Mouse (Mus musculus): ENCODE results near the gene Pa2g4.
A peak's percentile ranks its signal among the peaks of the same experiment; 100 is the strongest.

The Pa2g4 gene

DNA sequence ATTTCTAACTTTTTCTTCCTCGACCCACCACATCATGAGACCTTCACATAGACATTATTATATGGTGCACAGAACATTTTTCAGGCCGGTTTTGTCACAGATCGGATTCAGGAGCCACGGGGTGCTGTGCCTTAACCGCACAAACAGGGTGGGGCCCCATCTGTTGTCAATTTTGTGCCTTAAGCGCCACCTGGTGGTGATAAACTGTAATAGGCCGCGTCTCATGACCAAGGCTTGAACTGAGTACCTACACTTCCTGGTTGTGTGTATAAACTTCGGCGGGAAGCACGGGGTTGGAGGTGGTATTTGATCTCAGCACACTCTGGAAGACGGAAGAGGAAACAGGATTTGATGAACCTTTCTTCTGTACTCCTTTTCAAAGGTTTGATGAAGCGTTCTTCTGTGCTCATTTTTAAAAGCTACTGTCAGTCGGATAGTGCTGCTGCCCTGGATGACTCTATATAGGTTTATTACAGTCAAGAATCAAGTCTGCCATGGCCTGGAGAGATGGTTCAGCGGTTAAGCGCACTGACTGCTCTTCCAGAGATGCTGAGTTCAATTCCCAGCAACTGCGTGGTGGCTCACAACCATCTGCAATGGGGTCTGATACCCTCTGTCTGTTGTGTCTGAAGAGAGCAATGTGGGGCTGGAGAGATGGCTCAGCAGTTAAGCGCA, 29.4 kb downstream of the Pa2g4 start:
- DNase-seq (ENCODE audit: low spot score in 2 of 2): peak; percentile 93 to 95

DNA sequence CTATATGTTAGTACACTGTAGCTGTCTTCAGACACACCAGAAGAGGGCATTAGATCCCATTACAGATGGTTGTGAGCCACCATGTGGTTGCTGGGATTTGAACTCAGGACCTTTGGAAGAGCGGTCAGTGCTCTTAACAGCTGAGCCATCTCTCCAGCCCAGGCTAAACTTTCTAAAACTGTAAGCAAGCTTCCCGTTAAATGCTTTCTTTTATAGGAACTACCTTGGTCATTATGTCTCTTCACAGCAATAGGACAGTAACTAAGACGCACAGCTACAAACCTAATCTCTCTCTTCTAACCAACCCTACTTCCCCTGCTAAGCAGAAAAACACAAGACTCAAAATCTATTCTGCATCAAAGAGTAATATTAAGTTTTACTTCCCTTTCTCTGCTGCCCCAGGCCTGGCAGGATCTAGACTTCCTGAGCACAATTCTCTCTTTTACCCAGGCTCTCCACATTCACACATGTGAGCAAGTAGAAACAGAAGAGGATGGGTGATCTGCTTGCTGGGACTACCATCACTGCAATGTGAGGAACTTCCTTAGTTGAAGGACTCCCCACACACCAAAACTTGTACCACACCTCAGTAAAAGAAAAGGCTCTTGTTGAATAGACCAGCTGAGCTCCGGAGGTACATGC, 30.0 kb downstream of the Pa2g4 start:
- no peak for DNase-seq (ENCODE audit: low spot score in 2 of 2)

- no peak for DNase-seq (ENCODE audit: low spot score in 2 of 2)
These were observed 30.6 kb downstream of the Pa2g4 start for GRCm38 (mm10) chr10:128535206-128535605.

DNA sequence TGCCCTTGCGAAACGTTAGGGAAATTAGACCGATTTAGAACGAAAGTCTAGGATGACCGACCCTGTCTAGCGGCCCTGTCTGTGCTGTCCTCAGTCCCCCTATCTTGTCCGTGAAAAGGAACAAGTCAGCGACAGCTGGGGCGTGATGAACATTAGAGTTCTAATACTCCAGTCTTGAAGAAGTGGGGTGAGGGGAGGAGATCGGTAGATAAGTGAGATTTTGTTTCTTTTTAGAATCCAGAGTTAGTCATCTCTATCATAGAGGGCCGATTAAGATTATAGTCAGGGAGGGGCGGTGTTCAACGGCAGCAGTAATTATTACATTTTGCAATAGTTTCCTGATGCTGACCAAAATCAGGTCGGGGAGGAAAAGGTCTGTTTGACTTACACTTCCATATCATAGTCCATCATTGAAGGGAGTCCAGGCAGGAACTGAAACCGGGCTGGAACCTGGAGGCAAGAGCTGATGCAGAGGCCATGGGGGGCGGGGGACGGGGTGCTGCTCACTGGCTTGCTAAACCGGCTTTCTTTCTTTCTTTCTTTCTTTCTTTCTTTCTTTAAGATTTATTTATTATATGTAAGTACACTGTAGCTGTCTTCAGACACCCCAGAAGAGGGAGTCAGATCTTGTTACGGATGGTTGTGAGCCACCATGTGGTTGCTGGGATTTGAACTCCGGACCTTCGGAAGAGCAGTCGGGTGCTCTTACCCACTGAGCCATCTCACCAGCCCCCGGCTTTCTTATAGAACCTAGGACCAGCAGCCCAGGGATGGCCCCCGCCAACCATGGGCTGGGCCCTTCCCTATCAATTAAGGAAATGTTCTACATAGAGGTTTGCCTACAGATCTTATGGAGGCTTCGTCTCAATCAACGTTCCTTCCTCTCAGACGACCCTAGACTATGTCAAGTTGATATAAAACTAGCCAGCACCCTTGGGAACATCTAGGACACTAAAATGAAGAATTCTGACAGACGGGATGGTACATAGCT, 39.1 kb downstream of the Pa2g4 start:
- no peak for DNase-seq (ENCODE audit: low spot score in 2 of 2)

DNA sequence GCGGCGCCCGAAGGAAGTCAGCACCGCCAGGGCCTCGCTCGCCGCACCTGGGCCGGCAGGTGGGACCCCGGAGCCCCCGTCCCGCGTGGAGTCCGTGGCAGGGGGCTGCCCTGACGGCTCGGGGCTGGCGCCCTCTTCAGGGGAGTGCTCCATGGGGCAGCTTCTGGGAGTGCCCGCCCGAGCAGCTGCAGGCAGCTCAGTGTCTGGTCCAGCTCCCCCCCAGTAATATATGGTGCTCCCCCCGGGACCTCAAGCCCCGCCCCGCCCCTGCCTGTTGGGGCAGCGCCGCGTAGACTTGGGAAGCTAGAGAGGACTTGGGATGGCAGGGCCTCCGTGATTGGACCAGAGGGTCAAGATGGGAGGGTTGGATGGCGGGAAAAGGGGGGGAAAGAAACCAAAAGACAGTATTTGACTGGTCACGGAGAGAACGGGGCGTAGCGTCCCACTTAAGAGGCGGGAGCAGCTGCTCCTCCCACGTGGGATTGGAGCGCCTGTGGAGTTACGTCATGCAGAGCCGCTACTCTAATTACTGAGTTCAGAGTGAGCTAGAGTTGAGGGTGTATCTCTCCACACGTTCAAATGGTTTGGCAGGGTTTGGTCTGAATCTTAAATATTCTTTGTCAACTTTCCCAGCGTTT, 40.0 kb downstream of the Pa2g4 start, which contains the start of gene Esyt1:
Gene Esyt1, minus strand, starts transcription at position 201 of the 638 bp plus-strand sequence.
- peak; percentile 82 to 88 for DNase-seq (ENCODE audit: low spot score in 2 of 2)

DNA sequence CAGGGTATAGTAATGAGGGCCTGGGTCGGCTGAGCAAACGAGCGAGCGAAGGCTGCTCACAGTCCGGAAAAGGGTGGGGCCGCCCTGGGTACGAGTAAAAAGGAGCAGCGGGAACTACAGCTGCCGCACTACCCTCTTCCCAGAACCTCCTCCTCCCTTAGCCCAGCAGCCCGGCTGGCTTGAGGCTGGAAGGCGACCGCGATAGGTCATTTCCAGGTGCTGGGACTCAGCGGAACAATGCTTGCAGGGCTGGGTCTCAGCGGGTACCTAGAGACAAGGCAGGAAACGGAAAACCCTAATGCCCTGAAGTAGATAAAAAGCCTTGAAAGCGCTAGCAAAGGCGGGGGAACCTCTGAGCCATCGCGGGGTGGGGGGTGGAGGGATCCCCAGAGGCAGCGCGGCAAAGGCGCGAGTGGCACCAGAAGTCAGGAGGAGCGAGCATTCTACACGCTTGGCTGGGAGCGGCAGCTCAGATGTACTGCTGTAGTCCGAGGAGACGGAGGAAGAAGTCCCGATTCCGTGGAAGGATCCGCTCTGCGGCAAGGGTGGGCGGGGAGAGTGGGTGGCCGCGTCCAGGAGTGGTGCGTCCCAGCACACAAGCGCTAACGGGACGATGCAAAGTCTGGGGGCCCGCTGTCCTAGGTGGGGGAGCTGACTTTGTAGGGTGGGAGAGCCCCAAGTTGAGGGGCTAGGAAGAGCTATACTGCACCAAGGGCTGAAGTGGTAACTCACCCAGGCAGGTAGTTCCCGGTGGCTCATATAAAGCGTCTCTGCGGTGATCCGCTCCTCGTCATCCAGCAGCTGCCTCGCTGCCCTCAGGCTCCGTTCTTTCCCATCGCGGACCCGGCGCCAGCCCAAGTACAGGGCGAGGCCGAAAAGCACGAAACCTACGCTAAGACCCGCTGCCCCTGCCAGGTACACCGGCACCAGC, 40.8 kb downstream of the Pa2g4 start:
- DNase-seq (ENCODE audit: low spot score in 2 of 2): peak; percentile 54 to 58

- DNase-seq (ENCODE audit: low spot score in 2 of 2): no peak
These were observed 41.6 kb downstream of the Pa2g4 start for GRCm38 (mm10) chr10:128524111-128524731.

GRCm38 (mm10) chr10:128522351-128522750, 43.4 kb downstream of the Pa2g4 start:
- DNase-seq (ENCODE audit: low spot score in 2 of 2): no peak

DNA sequence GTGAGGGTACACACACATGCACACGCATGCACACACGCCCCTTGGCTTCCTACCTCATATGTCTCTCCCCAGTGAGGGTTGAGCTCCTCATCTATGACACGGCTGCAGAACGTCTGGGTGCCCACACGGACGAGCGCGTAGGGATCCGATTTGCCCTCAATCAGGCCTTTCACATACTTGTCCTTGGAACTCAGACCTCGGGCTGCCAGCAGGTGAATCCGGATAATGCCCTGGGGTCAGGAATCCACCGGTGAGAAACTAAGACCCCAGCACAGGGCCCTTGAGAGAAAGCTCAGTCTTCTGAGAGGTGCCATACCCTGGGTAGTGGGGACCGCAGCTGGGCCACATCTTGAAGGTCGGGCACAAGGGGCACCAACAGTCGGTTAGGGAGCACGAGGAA, 45.2 kb downstream of the Pa2g4 start:
- no peak for DNase-seq (ENCODE audit: low spot score in 2 of 2)

DNA sequence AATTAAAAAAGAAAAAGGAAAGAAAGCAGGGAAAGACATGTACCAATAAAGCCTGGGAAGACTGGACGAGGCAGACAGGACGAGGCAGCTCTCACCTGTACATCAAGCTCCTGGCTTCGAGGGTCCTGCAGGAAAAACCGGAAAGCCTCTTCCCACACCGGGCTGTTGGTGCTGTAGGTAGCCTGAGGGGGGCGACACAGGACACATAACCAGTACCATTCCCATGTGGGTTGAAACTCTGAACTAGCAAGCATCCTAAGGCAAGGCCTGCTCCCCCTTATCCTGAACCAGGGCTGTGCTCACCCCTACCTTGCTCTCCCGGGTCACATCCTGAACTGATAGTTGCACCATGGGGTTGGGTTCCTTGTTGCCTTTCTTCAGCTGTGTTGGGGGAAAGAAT, 47.0 kb downstream of the Pa2g4 start:
- DNase-seq (ENCODE audit: low spot score in 2 of 2): peak; percentile 37 to 53

GRCm38 (mm10) chr10:128516677-128517076, 49.1 kb downstream of the Pa2g4 start:
- no peak for DNase-seq (ENCODE audit: low spot score in 2 of 2)

DNA sequence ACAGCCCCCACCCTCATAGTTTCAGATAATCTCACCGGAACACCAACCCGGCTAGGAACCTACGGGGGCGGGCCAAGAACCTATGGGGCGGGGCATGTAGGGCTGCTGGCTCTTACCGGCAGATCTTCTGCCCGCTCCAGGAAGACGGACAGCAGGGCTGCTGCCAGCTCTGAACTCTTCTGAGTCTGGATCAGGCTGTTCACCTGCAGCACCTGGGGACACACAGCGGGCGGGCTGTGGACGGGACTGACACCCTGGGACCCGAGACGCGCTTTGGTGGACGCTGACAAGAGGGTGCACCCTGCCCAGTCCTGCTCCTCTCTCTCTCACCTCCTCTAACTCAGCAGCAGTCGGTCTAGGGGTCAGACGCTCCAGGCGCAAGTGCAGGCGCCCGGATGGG, 49.8 kb downstream of the Pa2g4 start:
- DNase-seq (ENCODE audit: low spot score in 2 of 2): no peak

GRCm38 (mm10) chr10:128515044-128515443, 50.7 kb downstream of the Pa2g4 start:
- no peak for DNase-seq (ENCODE audit: low spot score in 2 of 2)

DNA sequence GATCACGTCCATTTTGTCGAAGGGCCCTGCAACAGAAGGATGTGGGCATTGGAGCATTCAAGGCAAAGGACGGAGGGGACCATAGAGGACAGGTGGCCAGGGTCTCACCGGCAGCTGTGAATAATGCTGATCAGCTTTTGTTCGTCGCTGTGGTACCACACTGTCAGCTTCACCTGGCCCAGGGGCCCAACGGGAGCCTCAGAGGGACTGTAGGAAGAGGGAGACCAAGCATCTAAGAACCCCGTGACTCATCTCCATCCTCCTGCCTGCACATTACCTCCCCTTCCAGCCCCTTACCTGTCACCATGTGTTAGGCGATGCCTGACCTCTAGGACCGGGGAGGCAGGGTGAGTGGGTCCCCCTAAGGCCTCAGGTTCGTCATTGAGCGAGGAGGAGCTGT, 54.0 kb downstream of the Pa2g4 start:
- no peak for DNase-seq (ENCODE audit: low spot score in 2 of 2)

DNA sequence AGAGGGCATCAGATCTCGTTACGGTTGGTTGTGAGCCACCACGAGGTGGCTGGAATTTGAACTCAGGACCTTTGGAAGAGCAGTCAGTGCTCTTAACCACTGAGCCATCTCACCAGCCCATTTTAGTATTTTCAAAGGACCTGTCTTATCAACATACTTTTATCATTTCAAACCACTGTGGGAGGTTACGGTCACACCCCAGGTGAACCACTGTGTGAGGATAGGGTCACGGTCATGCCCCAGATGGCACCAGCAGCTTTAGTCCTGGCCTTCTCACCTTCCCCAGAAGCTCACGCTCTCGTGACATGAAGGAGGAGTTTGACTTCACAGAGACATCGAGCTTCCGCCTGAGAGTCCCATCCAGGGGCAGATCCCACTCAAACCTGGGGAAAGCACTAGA, 54.6 kb downstream of the Pa2g4 start:
- DNase-seq (ENCODE audit: low spot score in 2 of 2): no peak

GRCm38 (mm10) chr10:128510301-128510700, 55.5 kb downstream of the Pa2g4 start:
- DNase-seq (ENCODE audit: low spot score in 2 of 2): no peak

GRCm38 (mm10) chr10:128509831-128510230, 56.0 kb downstream of the Pa2g4 start:
- no peak for DNase-seq (ENCODE audit: low spot score in 2 of 2)

DNA sequence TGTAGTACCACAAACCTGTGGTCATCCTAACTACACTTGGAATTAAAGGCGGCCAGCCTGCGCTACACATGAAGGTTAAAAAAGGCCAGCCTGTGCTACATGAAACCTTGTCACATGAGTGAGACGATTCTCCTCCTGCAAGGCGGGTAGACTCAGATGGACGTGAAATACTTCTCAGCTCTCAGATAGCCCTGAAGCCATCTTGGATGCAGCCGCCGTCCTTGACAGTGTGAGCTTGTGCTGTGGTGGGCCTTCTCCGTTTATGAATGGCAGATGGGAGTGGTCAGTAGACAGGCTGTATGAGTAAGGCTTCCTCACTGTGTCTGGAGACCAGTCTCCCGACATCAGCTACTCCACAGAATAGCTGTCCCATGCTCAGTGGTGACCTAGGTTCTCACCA, 56.6 kb downstream of the Pa2g4 start:
- no peak for DNase-seq (ENCODE audit: low spot score in 2 of 2)

GRCm38 (mm10) chr10:128508260-128508659, 57.5 kb downstream of the Pa2g4 start:
- DNase-seq (ENCODE audit: low spot score in 2 of 2): no peak
